Mouse (Mus musculus): ENCODE results near the gene Trim59. TPM values are rescaled to one million over a fixed set of nuclear protein-coding genes. Genes with fewer than 3 reads are reported as not detected.
A peak's percentile ranks its signal among the peaks of the same experiment; 100 is the strongest.

Gene Trim59
- polyA plus RNA-seq, 1 experiment from 2014 or later, result 16.4 TPM

- H3K9me3 ChIP-seq (ENCODE audit: control insufficient read depth), result no peaks in the 10 kb centered on the region
- H3K9ac ChIP-seq (ENCODE audit: low read depth, low read length), result no peak overlapping the region
- H3K27ac ChIP-seq (ENCODE audit: low read depth, low read length), result no peak overlapping the region
- H3K4me3 ChIP-seq (ENCODE audit: low read depth, low read length), result no peak overlapping the region
- WGBS, result 75% methylated on average over 2 of the region's 2 CpGs
- no peak for TF ChIP-seq CTCF (IDR thresholded peaks at IDR 0.05; ENCODE audit: low read depth)
- H3K36me3 ChIP-seq (ENCODE audit: control insufficient read depth, insufficient read depth), result peaks cover 6% of the 10 kb centered on the region; the same call in 1 of the 2 replicates
- H3K27me3 ChIP-seq (replicated peaks; ENCODE audit: control insufficient read depth, insufficient read depth, low read length), result no peaks in the 10 kb centered on the region
- H3K4me2 ChIP-seq (replicated peaks; ENCODE audit: low read depth), result no peak overlapping the region
- H3K4me1 ChIP-seq (replicated peaks; ENCODE audit: control insufficient read depth, insufficient read depth, low read length), result no peaks in the 10 kb centered on the region; the same call in 1 of the 2 replicates
- ATAC-seq, result no peak
Measured at GRCm38 (mm10) chr3:69008873-69009272, 35.7 kb downstream of the Trim59 start.

- WGBS, result 3% methylated on average over 21 of the region's 21 CpGs
Measured at GRCm38 (mm10) chr3:69006246-69006760, 38.3 kb downstream of the Trim59 start.

DNA sequence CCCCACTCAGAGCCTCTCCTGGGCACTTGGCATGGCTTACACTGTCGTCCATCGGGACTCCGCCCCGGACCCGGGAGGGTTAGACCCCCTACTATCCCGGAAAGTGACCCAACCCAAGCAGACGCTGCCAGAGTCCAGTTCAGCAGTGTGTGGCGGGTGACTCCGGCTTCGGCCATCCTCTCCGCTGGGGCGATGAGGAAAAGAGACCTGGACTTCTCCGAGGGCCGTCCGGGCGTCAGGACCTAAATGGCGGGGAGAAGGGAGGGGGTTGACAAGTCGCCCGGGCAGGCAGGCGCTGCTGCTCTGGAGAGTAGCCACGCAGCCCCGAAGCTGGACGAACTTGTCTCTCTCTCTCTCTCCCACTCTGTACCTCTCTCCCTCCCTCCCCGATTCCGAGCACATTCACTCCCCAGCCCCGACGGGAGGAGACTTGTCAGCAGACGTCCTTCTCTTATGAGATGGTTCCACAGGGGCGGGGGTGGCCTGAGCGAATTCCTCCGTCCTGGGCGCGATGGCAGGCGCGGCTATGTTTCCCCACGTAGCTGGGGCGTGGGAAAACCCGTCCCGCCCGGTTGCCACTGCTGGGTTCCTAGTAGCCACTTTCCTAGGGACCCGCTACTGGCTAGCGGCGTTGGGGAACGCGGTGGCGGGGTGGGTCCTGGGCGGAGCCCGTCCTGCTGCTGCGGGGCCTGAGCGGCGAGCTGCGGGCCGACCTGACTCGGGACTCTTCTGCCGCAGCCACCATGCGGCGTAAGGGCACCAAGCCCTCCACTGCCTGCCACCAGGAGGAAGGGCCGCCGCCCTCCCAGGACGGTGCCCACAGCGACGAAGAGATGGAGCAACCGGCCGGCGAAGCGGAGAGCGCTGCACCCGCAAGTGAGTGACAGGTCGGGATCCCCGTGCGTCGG is 39.0 kb downstream of the Trim59 start:
- Histone ChIP-seq H3K9me3 (ENCODE audit: control insufficient read depth) (no peaks in the 10 kb centered on the region), H3K4me2 (replicated peaks; ENCODE audit: low read depth) (peak overlapping the region; percentile 85), H3K36me3 (ENCODE audit: control insufficient read depth, insufficient read depth) (no peaks in the 10 kb centered on the region), H3K9ac (ENCODE audit: low read depth, low read length) (peak overlapping the region; percentile 84), H3K27me3 (replicated peaks; ENCODE audit: control insufficient read depth, insufficient read depth, low read length) (no peaks in the 10 kb centered on the region), H3K4me1 (replicated peaks; ENCODE audit: control insufficient read depth, insufficient read depth, low read length) (no peaks in the 10 kb centered on the region; the same call in 1 of the 2 replicates), H3K27ac (ENCODE audit: low read depth, low read length) (peak overlapping the region; percentile 88), H3K4me3 (ENCODE audit: low read depth, low read length) (peak overlapping the region; percentile 98)
- under 1% methylated on average over 72 of the region's 72 CpGs for WGBS
- peak; percentile 50 for TF ChIP-seq CTCF (IDR thresholded peaks at IDR 0.05; ENCODE audit: low read depth)
- ATAC-seq, result peak; percentile 29

More at GRCm38 (mm10) chr3:69006246-69006760, 38.3 kb downstream of the Trim59 start:
- no peak for ATAC-seq
- no peaks in the 10 kb centered on the region for H3K9me3 ChIP-seq (ENCODE audit: control insufficient read depth)
- H3K4me2 ChIP-seq (replicated peaks; ENCODE audit: low read depth), result peak overlapping the region; percentile 85
- H3K27ac ChIP-seq (ENCODE audit: low read depth, low read length), result peak overlapping the region; percentile 88; the same call in 1 of the 2 replicates
- no peaks in the 10 kb centered on the region; the same call in 1 of the 2 replicates for H3K4me1 ChIP-seq (replicated peaks; ENCODE audit: control insufficient read depth, insufficient read depth, low read length)
- H3K27me3 ChIP-seq (replicated peaks; ENCODE audit: control insufficient read depth, insufficient read depth, low read length), result no peaks in the 10 kb centered on the region
- H3K9ac ChIP-seq (ENCODE audit: low read depth, low read length), result peak overlapping the region; percentile 84
- H3K4me3 ChIP-seq (ENCODE audit: low read depth, low read length), result peak overlapping the region; percentile 98
- H3K36me3 ChIP-seq (ENCODE audit: control insufficient read depth, insufficient read depth), result no peaks in the 10 kb centered on the region
- TF ChIP-seq CTCF (IDR thresholded peaks at IDR 0.05; ENCODE audit: low read depth), result no peak

DNA sequence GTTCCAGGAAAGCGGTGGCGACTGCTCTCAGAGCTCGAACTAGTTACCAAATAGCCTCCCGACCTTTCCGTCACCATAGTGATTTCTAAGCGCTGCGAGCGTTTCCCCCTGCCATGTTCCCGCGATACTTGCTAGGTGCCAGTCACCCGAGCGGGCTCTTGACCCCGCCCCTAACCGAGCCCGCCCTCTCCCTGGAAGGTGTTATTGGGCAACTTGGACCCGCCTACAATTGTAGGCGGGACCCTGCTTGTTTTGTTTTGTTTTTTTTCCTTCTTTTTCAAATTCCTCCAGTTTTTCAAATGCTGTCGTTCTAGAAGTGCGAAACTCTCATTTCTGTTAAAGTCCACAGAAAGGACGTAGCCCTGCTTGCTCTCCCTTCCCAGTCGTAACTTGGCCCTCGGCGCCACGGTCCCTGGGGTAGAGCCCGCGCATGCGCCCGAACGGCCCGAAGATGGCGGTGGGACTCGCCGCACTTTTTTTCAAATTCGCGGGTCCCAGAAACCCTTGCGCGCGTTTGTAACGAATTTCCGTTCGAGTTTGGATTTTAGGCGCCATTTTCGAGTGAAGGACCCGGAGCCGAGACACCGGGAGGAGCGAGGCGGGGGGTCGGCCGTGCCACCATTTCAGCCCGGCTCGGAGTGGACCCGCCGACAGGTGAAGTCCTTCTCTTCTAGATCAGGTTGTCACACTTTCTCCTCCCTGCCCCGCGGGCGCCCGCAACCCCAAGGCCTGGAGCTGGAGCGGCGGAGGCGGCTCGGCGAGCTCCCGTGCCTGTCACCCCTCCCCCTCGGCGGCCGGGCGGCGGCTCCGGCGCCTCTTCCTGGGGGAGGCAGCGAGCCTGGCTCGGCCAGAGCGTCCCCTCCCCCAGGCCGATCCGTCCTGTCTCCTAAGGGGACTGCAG is 39.9 kb downstream of the Trim59 start, which contains the start of the genes Ift80 and Smc4:
Gene Ift80 (minus strand): TSS at position 134 of the 901 bp plus-strand sequence.
Gene Smc4 (plus strand): TSS at position 302 of the 901 bp plus-strand sequence.
- Histone ChIP-seq H3K4me2 (replicated peaks; ENCODE audit: low read depth) (peak within 1 kb of the TSS; percentile 85), H3K4me1 (replicated peaks; ENCODE audit: control insufficient read depth, insufficient read depth, low read length) (no peaks in the 10 kb centered on the region; the same call in 1 of the 2 replicates), H3K27me3 (replicated peaks; ENCODE audit: control insufficient read depth, insufficient read depth, low read length) (no peaks in the 10 kb centered on the region), H3K9ac (ENCODE audit: low read depth, low read length) (peak within 1 kb of the TSS; percentile 84), H3K27ac (ENCODE audit: low read depth, low read length) (peak within 1 kb of the TSS; percentile 88), H3K4me3 (ENCODE audit: low read depth, low read length) (peak within 1 kb of the TSS; percentile 98), H3K9me3 (ENCODE audit: control insufficient read depth) (no peaks in the 10 kb centered on the region), H3K36me3 (ENCODE audit: control insufficient read depth, insufficient read depth) (no peaks in the 10 kb centered on the region)
- ATAC-seq, result peak; percentile 95
- under 1% methylated on average over 74 of the region's 76 CpGs for WGBS
- no peak for TF ChIP-seq CTCF (IDR thresholded peaks at IDR 0.05; ENCODE audit: low read depth)

DNA sequence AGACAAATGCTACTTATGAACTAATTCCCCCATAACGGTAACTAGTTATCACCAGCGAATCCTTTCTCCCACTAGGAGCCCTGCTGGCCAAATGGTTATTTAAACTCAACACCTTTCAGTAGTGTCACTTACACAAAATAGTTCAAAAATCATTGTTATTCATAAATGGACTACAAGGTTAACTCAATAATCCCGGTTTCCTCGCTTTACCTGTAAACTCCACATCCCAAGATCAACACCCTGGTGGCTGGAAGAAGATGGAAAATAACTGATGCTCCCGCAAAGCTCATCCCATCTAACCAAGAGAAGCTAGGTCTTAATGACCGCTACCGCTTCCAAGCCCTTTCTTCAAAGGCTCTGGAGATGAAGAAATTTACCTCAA is 40.5 kb downstream of the Trim59 start:
- 0 out of 2 replicates have a peak overlapping the region, but pooled peaks have one; percentile 5 for H3K9ac ChIP-seq (ENCODE audit: low read depth, low read length)
- ATAC-seq, result 0 out of 2 replicates have a peak, but pooled peaks have one; percentile 1
- no peaks in the 10 kb centered on the region for H3K36me3 ChIP-seq (ENCODE audit: control insufficient read depth, insufficient read depth)
- H3K4me3 ChIP-seq (ENCODE audit: low read depth, low read length), result peak overlapping the region; percentile 98
- no peak overlapping the region for H3K27ac ChIP-seq (ENCODE audit: low read depth, low read length)
- no peaks in the 10 kb centered on the region for H3K9me3 ChIP-seq (ENCODE audit: control insufficient read depth)
- TF ChIP-seq CTCF (IDR thresholded peaks at IDR 0.05; ENCODE audit: low read depth), result peak; percentile 33
- no peaks in the 10 kb centered on the region for H3K27me3 ChIP-seq (replicated peaks; ENCODE audit: control insufficient read depth, insufficient read depth, low read length)
- WGBS, result under 1% methylated on average over 7 of the region's 7 CpGs
- peak overlapping the region; percentile 59 for H3K4me2 ChIP-seq (replicated peaks; ENCODE audit: low read depth)
- no peaks in the 10 kb centered on the region; the same call in 1 of the 2 replicates for H3K4me1 ChIP-seq (replicated peaks; ENCODE audit: control insufficient read depth, insufficient read depth, low read length)
